ENCODE assay signal across 8 mouse cellular contexts in genomic region chr11:117076576-117077196, GRCm38 (mm10). TPM values are rescaled to one million over a fixed set of nuclear protein-coding genes. Genes with fewer than 3 reads are reported as not detected.
DNase-seq lines count a peak whose midpoint lies in the region; ATAC-seq and TF ChIP-seq lines count a peak whose summit lies in the region.

No protein-coding gene starts in this region.

- WGBS in heart, embryonic 10.5 days, result under 1% methylated on average over 54 of the region's 54 CpGs
- under 1% methylated on average over 54 of the region's 54 CpGs for whole genome bisulfite sequencing in kidney, embryonic 15.5 days
- WGBS in liver, embryonic 13.5 days (ENCODE audit: insufficient replicate concordance), result under 1% methylated on average over 54 of the region's 54 CpGs
- under 1% methylated on average over 54 of the region's 54 CpGs for WGBS in stomach, embryonic 14.5 days

- TF ChIP-seq POLR2A in bone marrow macrophage, adult 2 months (IDR thresholded peaks at IDR 0.05; ENCODE audit: borderline replicate concordance, low read depth, low read length), result no peak
- TF ChIP-seq POLR2A in embryonic fibroblast, embryonic 13.5 days (IDR thresholded peaks at IDR 0.05; ENCODE audit: low read depth, low read length), result peak; percentile 86

- no peaks in the 10 kb centered on the region for H3K9me3 ChIP-seq in heart, embryonic 10.5 days
- H3K9me3 ChIP-seq in kidney, embryonic 15.5 days (replicated peaks), result no peaks in the 10 kb centered on the region
- no peaks in the 10 kb centered on the region for H3K9me3 ChIP-seq in liver, embryonic 13.5 days (replicated peaks)
- no peaks in the 10 kb centered on the region for H3K9me3 ChIP-seq in stomach, embryonic 14.5 days (ENCODE audit: control insufficient read depth, low read depth, low read length)

- no peaks in the 10 kb centered on the region for H3K27me3 ChIP-seq in heart, embryonic 10.5 days (ENCODE audit: insufficient read depth, poor library complexity, severe bottlenecking)
- no peaks in the 10 kb centered on the region for H3K27me3 ChIP-seq in kidney, embryonic 15.5 days
- H3K27me3 ChIP-seq in liver, embryonic 13.5 days, result peaks cover 4% of the 10 kb centered on the region; the same call in 1 of the 2 replicates
- no peaks in the 10 kb centered on the region for H3K27me3 ChIP-seq in stomach, embryonic 14.5 days (ENCODE audit: control insufficient read depth, insufficient read depth, low read length)

- peak overlapping the region; percentile 78 for H3K4me2 ChIP-seq in kidney, embryonic 15.5 days
- H3K4me2 ChIP-seq in liver, embryonic 13.5 days, result peak overlapping the region; percentile 78
- H3K4me2 ChIP-seq in stomach, embryonic 14.5 days (replicated peaks; ENCODE audit: low read depth, low read length), result peak overlapping the region; percentile 88

- peaks cover 38% of the 10 kb centered on the region for H3K36me3 ChIP-seq in heart, embryonic 10.5 days
- H3K36me3 ChIP-seq in kidney, embryonic 15.5 days, result peaks cover 34% of the 10 kb centered on the region
- H3K36me3 ChIP-seq in liver, embryonic 13.5 days, result peaks cover 34% of the 10 kb centered on the region
- H3K36me3 ChIP-seq in stomach, embryonic 14.5 days (ENCODE audit: control insufficient read depth, insufficient read depth, low read length), result peaks cover 29% of the 10 kb centered on the region

- H3K4me1 ChIP-seq in bone marrow macrophage, adult 2 months (ENCODE audit: control insufficient read depth, insufficient read depth, low read length), result peaks cover 36% of the 10 kb centered on the region
- peaks cover 12% of the 10 kb centered on the region for H3K4me1 ChIP-seq in embryonic fibroblast, embryonic 13.5 days (ENCODE audit: control insufficient read depth, insufficient read depth, low read length)
- H3K4me1 ChIP-seq in heart, embryonic 10.5 days, result peaks cover 55% of the 10 kb centered on the region
- peaks cover 43% of the 10 kb centered on the region for H3K4me1 ChIP-seq in kidney, embryonic 15.5 days
- peaks cover 58% of the 10 kb centered on the region for H3K4me1 ChIP-seq in liver, embryonic 13.5 days (replicated peaks)
- H3K4me1 ChIP-seq in stomach, embryonic 14.5 days (ENCODE audit: control insufficient read depth, insufficient read depth, low read length), result peaks cover 19% of the 10 kb centered on the region

- H3K27ac ChIP-seq in bone marrow macrophage, adult 2 months (ENCODE audit: insufficient read depth, low read depth, low read length), result peak overlapping the region; percentile 74
- H3K27ac ChIP-seq in embryonic fibroblast, embryonic 13.5 days (ENCODE audit: insufficient read depth, low read length), result peak overlapping the region; percentile 17
- H3K27ac ChIP-seq in heart, embryonic 10.5 days, result peak overlapping the region; percentile 96
- H3K27ac ChIP-seq in kidney, embryonic 15.5 days, result peak overlapping the region; percentile 75
- H3K27ac ChIP-seq in liver, embryonic 13.5 days, result peak overlapping the region; percentile 31
- H3K27ac ChIP-seq in stomach, embryonic 14.5 days (ENCODE audit: low read length), result peak overlapping the region; percentile 78; the same call in 1 of the 2 replicates

- DNase-seq in CD4-positive helper T cell, adult 2 months (ENCODE audit: low read depth, low spot score), result peak; percentile 89
- DNase-seq in heart, embryonic 10.5 days (ENCODE audit: low spot score), result peak; percentile 96
- peak; percentile 80 for DNase-seq in liver, embryonic 13.5 days
- DNase-seq in natural killer cell, adult 2 months (ENCODE audit: low spot score in 2 of 2), result peak; percentile 81 to 86

- peak; percentile 55 for ATAC-seq in kidney, embryonic 15.5 days (replicated peaks; ENCODE audit: low FRiP score)
- peak; percentile 76 for ATAC-seq in liver, embryonic 13.5 days (ENCODE audit: low read depth)
- ATAC-seq in stomach, embryonic 14.5 days (ENCODE audit: insufficient number of reproducible peaks, insufficient read depth, low FRiP score, low read depth), result peak; percentile 72

- H3K9ac ChIP-seq in kidney, embryonic 15.5 days, result peak overlapping the region; percentile 77
- H3K9ac ChIP-seq in liver, embryonic 13.5 days, result peak overlapping the region; percentile 80
- H3K9ac ChIP-seq in stomach, embryonic 14.5 days (replicated peaks; ENCODE audit: low read depth, low read length), result peak overlapping the region; percentile 92

- H3K4me3 ChIP-seq in bone marrow macrophage, adult 2 months (ENCODE audit: insufficient read depth, low read length), result peak overlapping the region; percentile 85
- peak overlapping the region; percentile 80 for H3K4me3 ChIP-seq in embryonic fibroblast, embryonic 13.5 days (ENCODE audit: insufficient read depth, low read length)
- peak overlapping the region; percentile 96 for H3K4me3 ChIP-seq in heart, embryonic 10.5 days
- peak overlapping the region; percentile 69 for H3K4me3 ChIP-seq in kidney, embryonic 15.5 days (replicated peaks)
- H3K4me3 ChIP-seq in liver, embryonic 13.5 days (replicated peaks), result peak overlapping the region; percentile 72
- H3K4me3 ChIP-seq in stomach, embryonic 14.5 days (ENCODE audit: low read depth, low read length), result peak overlapping the region; percentile 87

- no peak for TF ChIP-seq CTCF in bone marrow macrophage, adult 2 months (IDR thresholded peaks at IDR 0.05; ENCODE audit: low read depth, low read length)
- TF ChIP-seq CTCF in embryonic fibroblast, embryonic 13.5 days (IDR thresholded peaks at IDR 0.05; ENCODE audit: borderline replicate concordance, insufficient read depth, low read length), result no peak

RNA-seq across cellular contexts. Expression of gene Sec14l1, which starts 38.3 kb away (rescaled TPM):
- polyA plus RNA-seq in bone marrow macrophage, adult 2 months (2012; ENCODE audit: insufficient read depth, insufficient read length, missing spikeins), result 122 and 132 TPM in 2 replicates
- polyA plus RNA-seq in embryonic fibroblast, embryonic 13.5 days (2011; ENCODE audit: insufficient read length, low read depth, missing spikeins), result 65.7 and 70.4 TPM in 2 replicates
- polyA plus RNA-seq in heart, embryonic 10.5 days (2016; fragmentation: Nextera tagmentation; extraction: Ambion mirVana), result 46.2 and 56.0 TPM in 2 replicates
- polyA plus RNA-seq in kidney, embryonic 15.5 days (2015; fragmentation: Nextera tagmentation; extraction: Ambion mirVana), result 66.5 and 69.0 TPM in 2 replicates
- 19.7 and 23.2 TPM in 2 replicates for polyA plus RNA-seq in liver, embryonic 13.5 days (2015; fragmentation: Nextera tagmentation; extraction: Ambion mirVana)
- 41.1 and 42.7 TPM in 2 replicates for polyA plus RNA-seq in stomach, embryonic 14.5 days (2014; fragmentation: Nextera tagmentation; extraction: Ambion mirVana)

Comparison
In these comparisons a context has a peak if more than half of its experiments do, and no peak if none do; other contexts are left out.
1. Peak in every context shown above with its lines: DNase-seq, ATAC-seq, H3K4me3 ChIP-seq and H3K27ac ChIP-seq.
2. H3K27ac ChIP-seq: peak in every context shown above with its lines; median percentile 96 in heart, embryonic 10.5 days; 78 in stomach, embryonic 14.5 days; 75 in kidney, embryonic 15.5 days; 74 in bone marrow macrophage, adult 2 months; 31 in liver, embryonic 13.5 days; 17 in embryonic fibroblast, embryonic 13.5 days.